Mouse (Mus musculus) ovary, postnatal 10 days (tissue): ENCODE data around the gene Gm45062.

Source experiments
- DNase-seq: peaks from one replicate; pipeline ENCODE4 v3.0.0; 2022; ENCODE audit warnings: low spot score

Gm45062 gene

DNA sequence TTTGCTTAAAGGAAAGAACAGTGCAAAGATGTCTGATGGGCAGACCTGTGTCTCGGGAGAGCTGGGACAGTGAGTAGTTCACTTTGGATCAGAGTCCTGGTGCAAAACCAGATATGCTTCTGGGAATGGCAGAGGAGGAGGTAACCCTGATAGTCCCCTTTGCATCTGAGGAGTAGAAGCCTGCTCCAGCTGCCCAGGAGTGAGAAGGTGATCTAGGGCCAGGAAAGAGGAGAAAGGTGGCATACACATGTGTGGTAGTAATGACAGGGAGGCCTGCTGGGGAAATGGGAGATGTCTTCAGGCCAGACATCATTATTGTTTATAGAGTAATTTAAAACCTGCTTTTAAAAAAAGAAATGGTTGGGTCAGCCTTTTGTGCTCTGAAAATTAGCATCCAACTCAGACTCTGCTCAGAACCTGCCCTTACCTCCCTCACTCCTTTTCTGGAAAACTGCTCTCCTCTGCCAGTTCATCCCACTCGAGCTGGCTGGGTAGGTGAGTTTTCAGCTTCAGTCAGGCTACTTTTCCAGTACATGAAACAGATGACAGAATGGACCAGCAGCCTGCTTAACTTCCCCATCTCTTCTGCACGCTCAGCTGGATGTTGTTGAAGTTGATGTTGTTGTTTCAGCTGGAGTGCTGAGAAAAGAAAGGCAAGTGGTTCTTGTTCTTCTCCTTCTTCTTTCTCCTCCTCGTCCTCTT is 160.4 kb downstream of the Gm45062 start:
- DNase-seq: no peak

DNA sequence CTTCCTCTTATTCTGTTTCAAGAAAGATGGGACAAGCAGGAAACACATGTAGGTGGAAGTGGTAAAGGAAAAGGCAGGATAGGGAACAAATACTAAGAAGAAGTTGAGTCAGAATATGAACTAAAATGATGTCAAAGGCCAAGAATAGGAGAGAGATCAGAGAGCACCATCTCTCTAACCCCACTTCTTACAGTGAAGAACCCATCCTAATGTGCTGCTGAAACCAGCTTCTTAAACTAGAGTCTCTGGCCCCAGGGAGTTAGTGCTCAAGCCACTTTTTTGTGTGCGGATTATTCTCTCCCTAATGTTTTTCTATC is 160.9 kb downstream of the Gm45062 start:
- no peak for DNase-seq

DNA sequence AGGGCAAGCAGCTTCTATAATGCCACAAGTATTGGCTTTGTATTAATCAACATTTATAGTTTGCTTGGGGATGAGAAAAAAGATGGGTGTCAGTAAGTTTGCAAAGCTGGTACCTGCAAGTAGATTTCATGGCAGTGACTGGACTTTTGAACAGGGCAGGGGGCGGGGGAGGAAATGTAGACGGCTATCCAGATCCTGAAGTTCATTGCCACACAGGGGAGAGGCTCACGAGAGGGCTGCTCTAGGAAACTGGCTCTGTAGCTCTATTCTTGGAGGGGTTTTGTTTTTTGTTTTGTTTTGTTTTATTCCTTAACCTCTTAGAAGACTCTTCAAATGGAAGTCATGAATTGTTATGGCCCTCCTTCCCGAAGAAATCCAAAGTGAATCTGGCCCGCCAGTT is 162.2 kb downstream of the Gm45062 start:
- DNase-seq: no peak

DNA sequence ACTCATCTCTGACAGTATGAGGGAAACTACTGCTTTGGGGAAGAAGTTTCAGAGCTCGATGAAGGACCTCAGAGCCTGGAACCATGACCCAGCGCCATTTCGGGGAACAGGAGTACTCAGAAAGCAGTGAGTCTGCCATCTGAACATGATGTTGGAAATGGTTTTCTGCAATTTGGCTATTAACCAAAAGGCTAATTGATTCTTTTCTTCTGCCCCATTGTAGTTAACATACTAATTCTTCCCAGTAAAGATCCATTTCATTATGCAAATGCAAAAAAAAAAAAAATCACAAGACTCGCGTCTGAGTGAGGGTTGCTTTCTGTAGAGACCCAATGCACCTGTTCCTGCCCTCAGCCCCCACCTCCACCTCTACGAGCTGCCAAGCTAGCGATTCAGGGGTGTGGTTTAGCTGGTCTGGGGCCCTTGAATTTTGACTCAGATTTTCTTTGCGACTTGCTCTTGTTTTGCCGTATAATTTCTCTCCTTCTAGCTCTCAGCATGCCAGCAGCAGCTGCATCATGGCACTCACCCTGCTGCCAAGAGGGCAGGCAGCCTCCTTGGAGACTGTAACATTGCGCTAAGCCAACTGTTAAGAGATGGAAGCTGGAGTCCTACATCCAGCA is 162.8 kb downstream of the Gm45062 start:
- no peak for DNase-seq

DNA sequence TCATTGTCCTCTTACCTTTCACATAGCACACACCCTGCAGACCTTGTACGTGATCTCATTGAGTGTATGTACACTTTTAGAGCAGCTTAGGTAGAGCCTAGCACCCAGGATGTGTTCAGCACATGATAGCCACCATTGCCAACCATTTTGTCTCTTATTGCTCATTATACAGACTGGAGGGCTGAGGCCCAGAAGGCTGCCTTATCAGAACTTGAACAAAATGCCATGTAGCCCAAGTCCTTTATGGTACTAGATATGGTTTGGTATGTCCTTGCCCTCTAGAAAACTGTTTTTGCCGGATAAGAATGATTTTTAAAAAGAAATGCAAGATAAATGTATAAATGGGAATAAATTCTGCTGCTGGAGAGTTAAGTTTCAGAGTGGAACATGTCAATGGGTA is 163.9 kb downstream of the Gm45062 start:
- no peak for DNase-seq

DNA sequence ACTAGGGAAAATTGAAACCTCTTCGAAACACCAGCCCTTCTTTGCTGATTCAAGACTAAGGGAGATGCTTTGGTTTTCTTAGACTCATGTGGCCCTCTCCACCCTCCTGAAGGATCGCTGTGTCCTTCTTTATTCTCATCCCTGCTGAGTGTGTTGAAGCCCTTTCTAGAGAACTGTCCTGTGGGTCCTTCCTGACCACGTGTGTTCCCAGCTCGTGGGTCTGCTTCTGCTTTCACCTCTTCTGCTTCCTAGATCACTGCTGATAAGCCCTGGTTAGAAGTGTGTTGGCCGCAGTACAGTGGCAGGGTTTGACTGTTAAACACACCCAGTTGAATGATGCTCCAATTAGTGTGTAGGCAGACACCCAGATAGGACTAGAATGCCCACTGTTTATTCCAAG is 168.4 kb downstream of the Gm45062 start:
- no peak for DNase-seq

DNA sequence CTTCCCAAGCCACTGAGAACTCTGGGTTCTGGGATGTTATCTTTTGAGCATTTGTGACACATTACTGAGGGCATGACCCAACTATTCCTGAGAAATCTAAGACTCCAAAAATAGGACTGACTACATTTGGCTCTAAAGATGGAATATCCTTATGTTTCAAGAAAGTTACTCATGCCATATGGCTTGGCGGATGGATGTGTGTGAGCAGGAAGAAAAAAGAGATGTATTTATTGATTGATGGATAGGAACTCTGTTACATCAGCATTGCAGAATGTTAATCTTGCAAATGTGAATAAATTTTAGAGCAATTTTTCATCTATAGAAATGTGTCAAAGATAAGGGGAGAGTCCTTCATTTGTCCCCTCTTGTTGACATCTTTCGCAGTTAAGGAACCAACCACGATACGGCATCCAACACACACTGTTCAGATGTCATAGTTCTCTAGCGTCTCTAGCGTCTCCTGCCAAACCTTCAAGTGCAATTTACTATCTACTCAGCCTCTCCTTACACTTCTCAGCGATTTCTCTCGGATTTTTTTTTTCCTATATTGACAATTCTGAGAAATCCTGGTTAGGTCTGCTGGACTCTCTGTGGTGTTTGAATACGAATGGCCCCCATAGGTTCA is 171.5 kb downstream of the Gm45062 start:
- no peak for DNase-seq

DNA sequence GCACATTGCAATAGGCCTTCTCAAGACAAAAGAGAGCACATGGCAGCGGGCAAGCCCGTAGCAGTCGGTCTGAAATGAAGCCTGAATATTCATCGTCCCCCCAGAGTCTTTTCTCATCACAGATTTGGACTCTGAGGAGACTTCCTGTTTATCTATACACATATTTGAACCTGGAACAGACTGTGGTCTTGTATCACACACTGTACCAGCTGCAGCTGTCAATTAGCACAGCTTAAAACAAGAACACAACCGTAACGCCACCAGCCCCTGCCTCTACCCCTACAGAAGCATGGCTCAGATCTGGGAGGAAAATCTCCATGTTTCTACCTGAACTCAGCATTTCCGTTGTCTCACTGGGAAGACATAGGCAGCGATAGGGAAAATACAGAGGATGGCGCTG is 173.9 kb downstream of the Gm45062 start:
- DNase-seq: no peak

DNA sequence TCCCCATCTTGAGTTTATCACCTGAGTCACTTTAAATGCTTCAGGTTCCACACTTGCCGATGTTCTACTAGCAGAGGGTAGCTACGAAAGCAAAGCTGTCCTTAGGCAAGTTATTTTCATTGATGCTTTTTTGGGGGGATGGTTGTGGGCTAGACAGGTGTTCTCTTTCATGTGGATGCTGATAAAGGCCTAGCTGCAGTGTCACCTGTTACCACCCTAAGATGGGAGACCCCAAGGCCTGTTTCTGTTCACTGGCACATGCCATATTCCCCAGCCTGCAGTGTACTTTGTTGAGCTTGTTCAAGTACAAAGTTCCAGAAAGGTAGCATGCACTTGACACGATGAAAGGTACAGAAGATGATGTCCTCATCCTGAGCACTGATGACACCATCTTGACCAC is 178.7 kb downstream of the Gm45062 start:
- no peak for DNase-seq

DNA sequence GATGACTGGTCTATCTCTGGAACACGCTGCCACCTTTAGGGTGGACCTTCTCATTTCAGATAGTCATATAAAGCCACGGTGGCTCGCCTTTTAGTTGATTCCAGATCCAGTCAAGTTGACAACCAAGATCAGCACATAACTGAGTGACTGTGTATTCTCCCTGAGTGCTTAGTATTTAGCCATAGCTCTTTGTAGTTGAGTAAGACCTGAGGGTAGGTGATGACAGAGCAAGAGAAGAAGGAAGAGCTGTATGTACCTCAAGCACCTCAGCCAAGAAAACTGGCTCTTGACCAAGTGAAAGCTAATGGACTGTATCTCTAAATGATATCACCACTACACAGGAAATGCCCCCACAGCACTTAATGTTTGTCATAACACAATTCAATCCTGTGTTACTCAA is 182.6 kb downstream of the Gm45062 start:
- DNase-seq: no peak

DNA sequence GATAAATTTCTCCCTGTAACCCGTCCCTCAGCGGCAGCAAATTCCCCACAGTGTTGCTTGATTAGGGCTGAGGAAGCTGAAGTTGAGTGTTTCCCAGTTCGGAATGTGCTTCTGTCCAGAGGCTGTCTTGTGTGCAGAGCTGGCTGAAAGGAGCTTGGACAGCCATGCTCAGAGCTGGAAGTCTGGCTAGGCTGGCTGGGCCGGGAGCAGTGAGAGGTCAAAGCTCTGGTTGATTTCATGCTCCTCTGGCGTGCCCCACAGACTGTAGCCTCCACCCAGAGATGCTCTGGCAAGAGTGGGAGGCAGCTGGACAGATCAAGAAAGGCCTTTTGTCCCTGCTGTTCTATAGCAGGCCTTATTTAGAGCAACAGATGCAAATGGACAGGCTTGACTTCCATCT is 187.5 kb downstream of the Gm45062 start:
- no peak for DNase-seq

DNA sequence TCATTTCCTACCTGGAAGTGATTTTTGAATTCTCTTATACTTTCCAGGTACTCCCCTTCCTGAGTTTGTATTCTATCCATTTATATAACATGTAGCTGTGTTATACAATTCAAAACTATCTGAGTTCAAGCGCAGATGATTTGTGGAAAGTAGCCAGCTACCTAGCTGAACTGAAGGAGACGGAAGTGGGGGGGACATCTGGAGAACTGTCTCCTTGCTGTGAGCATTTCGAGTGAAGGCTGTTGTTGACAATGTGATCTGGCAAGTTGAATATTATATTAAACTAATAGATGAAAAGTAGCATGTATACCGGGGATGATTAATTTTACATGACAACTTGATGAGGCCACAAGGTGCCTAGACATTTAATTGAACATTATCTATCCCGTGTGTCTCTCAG is 196.3 kb downstream of the Gm45062 start:
- no peak for DNase-seq

DNA sequence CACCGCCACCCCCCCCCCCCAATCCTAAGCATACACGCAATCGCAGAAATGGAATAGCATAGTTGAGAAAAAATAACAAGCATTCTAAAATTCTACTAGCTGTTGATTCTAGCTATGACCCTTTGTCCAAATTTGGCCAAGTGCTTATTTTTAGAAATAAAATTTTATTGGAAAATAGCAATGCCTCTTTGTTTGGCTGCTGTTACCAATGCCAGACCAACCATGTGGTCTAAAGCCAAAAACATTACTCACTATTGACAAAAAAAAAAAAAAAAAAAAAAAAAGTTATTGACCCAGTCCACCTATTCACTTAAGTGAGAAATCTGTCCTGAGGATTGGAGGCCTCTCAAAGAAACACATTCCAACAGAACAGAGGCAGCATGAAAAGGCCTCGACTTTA is 199.3 kb downstream of the Gm45062 start:
- no peak for DNase-seq

DNA sequence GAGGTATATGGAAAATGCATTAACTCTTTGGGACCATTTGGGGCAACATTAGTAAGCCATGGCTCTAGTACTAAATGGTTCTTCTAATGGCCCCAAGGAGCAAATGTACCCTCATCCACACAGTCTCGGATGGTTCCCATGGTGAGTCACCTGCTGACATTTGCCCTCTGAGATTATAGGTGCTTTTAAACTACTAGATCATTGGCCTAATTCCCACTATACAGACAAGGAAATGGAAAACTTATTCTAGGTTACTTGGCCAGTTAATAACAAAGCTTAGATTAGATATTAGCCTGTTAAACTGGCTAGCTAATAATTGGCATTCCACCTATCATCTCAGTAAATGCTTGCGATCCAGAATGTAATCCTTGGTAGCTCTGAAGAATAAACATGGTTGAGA is 203.2 kb downstream of the Gm45062 start:
- DNase-seq: no peak

DNA sequence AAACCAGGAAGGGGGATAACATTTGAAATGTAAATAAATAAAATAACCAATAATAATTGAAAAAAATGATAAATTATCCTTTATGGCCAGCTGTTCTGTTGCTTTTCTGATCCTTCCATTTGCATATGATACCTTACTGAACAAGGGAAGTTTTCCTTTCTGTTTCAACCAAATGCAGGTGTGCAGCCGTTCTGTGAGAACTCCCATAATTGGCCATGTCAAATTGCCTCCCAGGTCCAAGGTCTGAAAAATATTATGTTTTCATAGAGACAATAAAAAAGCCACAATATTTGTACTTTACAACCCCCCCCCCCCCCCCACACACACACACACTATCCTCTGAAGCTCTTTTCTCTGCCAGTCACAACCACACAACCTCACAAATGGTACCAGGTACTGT is 206.1 kb downstream of the Gm45062 start:
- no peak for DNase-seq

DNA sequence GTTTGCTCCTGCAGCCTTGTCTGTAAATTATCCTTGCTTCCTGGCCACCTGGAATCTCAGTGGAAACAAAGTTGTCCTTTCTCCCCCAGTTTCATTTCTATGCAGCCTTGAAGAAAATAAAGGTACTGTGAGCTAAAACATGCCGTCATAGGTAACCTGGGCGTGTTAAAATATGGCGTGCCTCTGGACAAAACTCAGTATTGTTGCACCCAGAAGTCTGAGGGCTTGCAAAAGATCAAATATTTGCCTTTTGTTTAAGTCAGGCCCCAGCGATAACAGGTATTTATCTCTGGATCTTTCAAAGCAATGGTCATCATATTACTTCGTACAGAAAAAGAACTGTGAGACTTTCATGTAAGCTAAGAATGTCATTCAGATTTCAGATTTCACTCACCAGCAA is 206.7 kb downstream of the Gm45062 start:
- DNase-seq: no peak

DNA sequence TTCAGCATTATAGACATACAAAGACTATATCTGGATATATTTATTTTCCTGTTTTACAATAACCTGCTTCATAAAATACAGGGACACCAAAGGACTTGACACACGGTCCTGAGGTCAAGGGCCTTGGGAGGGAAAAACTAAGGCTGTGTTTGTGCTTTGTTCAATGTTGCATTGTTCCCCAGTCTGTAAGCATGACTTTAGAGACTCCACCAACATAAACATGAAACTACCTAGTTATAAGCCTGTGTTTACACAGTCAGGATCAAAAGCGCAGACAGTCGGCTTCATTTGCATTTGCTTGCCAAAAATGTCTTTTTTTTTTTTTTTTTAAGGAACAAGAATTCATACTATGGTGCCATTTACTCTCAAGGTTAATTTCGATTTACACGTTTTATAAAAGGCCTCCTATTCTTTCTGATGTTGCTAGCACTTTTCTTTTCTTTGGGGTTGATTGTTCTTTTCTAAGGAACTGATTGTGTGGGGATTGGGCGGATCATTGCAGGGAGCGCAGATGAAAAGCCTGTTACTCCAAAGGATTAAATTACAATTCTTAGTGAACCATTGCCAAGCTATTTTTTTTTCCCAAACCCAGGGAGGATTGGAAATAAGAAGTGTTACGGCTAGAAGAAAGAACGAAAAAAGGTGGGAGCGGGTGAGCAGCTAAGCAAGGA is 208.6 kb downstream of the Gm45062 start:
- DNase-seq: no peak

DNA sequence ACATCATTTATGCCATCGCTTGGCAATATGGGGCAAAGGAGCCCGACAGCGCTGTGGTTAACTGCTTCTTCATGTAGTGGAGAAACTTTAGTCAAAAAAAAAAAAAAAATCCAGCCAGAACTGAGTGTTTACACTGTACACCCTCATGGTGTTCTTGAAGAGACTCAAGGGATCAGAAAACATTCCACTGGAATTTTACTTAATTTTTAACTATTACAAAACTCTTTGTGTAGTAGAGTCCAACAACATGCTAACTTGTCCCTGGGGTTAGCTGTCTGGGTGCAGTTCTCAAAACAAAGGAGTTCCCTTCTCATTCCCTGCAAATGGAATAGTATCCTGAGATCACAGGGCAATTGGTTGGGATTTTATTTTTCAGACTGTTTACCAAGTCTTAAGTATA is 210.7 kb downstream of the Gm45062 start:
- DNase-seq: no peak

DNA sequence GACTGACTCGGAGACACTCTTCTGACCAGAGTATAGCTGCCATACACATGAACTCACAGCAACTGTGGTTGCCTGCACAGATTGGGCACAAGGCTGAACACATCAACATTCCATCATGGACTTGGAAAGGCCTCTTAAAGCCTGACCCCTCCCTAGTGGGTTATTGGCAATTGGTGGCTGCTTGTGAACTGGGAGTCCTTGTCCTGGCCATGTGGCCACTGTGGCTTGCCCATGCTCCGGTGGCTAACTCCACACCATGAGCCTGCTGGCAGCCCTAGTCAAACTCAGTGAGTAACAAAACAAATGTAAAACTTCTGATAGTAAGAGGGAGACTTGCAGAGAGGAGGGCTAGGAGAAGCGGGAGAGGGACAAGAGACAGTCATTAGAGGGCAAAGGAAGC is 212.9 kb downstream of the Gm45062 start:
- no peak for DNase-seq

DNA sequence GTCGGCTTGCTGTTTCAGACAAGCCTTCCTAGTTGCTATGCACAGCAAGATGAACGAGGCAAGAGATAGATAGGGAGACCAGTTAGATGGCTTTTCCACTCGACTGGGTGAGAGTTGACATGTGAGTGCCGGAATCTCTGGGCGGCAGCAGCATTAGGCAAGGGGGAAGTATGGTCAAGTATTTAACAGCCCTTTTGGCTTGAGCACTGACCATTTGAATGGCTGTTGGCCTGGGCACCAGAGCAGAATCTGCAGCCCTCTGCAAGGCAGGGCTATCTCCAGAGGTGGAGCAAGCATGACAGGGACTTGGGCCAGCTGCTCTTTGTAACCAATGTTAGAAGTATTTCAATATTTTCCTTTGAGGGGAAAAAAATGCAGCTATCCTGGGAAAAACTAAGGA is 213.7 kb downstream of the Gm45062 start:
- DNase-seq: no peak

DNA sequence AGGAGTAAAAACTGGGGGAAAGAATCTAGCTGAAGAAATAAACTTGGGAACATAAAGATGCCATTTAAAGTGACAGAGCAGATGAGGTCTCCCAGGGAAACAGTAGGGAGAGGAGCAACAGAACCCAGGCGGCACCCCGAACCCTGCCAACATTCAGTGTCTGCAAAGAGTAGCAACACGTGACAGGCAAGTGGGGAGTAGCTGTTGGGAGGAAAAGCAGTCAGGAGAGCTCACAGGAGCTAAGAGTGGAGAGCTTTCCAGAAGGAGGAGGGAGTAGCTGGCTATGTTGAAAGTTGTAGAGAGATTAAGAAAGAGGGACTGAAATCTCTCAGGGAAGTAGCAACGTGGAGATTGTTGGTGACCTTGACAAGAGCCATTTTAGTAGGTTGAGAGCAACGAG is 214.2 kb downstream of the Gm45062 start:
- no peak for DNase-seq

DNA sequence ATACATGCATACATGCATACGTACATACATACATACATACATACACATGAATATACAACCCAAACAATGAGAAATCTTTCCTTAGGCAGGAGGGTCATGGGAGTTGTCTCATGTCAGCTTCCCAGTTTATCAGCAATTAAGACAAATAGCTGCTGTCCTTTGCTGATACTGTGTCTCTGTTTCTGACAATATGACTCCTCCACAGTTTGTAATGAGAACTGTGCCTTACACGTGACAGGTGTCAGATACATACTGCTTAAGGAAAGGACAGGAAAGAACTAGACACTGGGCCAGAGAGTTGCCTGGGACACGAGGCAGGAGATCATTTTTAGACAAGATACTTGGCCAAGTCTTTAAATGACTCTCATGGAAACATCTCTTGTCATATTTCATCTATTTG is 215.1 kb downstream of the Gm45062 start:
- no peak for DNase-seq

DNA sequence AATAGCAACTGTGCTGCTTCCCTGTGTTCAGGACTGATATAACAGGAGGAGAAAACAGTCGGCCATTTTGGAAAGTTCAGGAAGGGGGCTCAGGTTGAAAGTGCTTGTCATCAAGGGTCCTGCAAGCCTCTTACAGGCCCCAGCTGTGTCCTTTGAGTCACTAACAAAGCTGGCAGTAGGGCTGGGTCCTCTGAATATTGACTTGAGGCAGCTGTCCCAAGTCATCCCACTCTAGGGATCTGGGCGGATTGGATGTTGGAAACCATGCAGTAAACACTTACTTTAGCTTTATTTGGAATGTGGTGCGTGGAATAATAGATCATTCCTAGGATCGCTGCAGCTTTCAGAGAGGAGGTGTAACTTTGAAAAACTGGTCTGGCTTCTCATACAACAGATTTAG is 215.6 kb downstream of the Gm45062 start:
- no peak for DNase-seq
